Mouse (Mus musculus) cerebellum, postnatal 4 days (tissue): ENCODE data around the gene Cggbp1.
"Not testable (repeated sequence)": the region's sequence is repeated elsewhere in the genome, so short reads cannot be mapped to it uniquely, and the experiment has no call there.

Experiments
- DNase-seq, 2 experiments: peaks; one replicate each; pipeline ENCODE4 v3.0.0; 2022; ENCODE audit warnings: low spot score in 2 of 2, mixed read lengths in 1 of 2

The Cggbp1 gene

DNA sequence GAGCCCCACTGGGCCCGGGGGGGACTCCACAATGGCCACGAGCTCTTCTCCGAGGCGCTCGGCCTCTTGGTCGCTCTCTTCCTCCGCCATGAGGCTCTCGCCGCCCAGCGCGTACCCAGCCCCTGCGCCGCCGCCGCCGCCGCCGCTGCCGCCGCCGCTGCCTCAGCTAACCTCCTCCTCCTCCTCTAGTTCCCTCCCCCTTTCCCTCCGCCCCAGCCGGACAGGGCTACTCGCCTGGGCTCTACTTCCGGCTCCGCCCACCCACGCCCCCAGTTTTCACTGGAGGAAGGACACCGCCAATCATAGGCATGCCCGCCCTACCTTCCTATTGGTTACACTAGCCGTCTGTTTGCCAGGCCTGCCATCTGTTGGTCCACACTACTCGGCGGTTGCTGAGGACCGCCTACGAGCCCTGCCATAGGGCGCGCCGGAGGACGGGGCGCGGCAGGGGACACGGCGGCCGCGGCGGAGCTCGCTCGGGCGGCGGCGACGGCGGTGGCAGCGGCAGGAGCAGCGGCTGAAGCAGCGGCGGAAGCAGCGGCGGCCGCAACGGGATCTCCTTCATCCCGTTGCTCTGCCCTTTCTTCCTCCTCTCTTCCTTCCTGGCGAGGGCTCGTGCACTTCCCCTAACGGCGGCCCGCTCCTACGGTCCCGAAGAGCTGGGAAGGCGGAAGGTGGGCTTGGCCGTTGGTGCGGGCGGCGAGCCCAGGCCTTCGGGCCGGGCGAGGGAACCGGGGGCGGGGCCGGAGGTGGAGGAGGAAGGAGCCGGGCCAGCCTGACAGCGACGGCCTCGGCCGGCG, at the start of gene Cggbp1, which contains the start of gene Zfp654:
Gene Cggbp1 (plus strand): TSS at position 434 of the 800 bp plus-strand sequence.
Gene Zfp654 (minus strand): TSS at position 90 of the 800 bp plus-strand sequence.
- DNase-seq = peak; percentile 95 to 99

DNA sequence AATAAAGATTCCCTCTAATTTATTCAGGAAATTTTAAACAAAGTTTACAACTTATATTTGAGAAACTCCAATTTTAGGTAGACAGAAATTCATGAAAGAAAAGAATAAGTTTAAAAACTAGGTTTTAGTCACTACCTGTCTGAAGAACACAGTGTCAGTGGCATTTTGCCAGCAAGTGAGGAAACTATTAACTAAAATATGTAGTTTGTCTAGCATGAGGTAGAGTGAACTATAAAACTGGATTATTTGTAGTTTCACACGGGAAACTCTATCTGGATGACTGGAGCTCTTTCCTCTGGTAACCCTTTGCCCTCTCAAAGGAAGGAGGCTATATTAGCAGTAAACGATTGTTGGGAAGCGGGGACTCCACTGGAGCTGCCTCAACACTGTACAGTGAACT, 48.8 kb upstream of the Cggbp1 start:
- DNase-seq = no peak

DNA sequence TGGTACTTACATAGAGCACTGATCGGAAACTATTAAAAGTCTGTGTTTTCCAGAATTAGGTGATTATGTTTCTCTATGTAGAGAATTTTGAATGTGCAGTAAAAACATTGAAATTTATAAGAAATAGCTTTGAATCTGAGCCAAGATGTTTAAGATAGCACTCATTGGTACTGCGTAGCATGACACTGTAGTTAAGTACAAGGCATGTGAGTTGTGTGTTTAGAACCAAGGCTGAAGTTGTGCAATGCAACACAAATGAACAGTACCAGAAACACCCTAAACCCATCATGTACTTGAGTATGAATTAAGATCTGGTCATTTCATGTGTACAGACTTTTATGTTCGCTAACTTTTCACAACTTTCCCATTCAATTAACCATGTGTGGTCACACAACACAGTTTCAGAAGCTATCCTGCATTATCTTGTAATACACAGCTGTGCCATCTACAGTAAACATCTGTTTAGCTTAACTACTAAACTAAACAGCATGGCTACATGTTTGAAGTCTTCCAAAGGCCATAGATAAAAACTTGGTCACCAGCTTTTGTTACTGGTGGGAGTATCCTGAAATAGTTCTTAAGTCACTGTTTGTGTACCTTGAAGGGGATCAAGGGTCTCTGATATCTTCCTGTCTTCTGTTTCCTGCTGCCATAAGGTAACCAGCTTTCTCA, 34.6 kb upstream of the Cggbp1 start:
- DNase-seq = no peak

DNA sequence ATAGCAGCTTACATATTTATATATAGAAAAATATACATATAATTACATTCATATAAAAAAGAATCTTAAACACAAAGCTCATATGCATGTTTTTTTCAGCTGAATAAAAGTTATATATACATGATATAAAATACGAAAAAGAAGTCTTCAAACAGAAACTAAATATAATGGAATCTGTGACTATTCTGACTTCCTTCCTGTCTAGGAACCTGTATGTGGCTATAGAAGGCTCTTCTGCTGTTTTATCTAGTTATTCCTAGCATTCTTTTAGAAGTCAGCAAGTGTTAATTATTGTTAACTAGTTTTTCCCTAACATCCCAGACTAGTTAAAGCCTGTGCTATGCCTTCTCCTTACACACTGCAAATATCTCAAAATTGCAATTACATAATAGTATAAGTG, 27.9 kb upstream of the Cggbp1 start:
- DNase-seq = no peak

DNA sequence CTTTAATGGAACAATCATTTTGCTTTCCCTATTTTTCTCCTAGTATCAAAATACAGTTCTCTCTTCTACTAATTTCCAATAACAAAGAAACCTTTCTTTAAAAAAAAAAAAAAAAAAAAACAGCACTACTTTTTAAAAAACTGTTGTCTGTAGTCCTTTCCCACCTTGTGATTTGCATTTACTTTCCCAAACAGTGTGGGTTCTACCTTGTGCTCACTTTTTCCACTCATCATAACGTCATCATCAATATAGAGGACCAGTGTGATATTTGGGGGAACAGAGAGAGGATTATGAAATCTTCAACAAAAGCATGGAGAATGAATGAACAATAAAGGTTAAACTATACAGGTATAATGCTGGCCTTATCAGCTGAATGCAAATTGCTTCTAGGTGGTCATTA, 27.3 kb upstream of the Cggbp1 start:
- no peak for DNase-seq

DNA sequence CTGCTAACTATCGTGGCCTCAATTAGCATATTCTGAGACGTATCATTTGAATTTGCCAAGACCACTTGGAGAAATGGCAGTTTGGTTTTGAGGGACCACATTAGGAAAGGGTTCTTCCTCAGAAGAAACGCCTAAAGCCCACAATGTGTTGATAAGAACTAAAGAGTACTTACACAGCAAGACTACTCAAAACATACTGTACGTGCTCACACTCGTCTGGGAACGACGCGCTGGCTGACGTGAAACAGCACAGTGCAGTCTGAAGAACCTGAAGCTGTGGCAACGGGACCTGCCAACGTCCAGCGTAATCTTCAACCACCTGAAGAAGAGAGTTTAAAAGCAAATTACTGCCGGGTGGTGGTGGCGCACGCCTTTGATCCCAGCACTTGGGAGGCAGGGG, 21.5 kb upstream of the Cggbp1 start:
- no peak for DNase-seq

DNA sequence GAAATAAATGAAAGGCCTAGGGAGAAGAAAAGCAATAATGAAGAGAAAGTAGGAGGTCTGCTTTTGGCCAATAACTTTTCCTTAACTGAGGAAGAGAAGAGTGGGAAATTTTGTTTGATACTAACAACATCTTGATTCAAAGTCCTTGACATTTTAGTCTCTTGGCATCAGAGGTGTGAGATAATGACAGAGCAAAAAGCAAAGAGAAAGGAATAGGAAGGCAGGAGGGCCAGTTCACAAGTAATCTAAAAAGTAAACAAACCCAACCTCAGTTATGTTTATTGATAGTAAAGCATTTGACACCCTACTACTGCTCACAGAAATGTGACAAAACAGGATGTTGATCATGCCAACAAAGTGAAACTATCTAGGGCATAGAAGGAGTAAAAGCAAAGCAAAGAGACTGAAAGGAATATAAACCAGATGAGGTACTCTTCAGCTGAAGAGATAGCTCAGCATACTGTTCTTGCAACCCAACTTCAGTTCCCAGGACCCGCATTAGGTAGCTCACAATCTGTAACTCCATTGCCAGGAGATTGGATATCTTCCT, 15.7 kb upstream of the Cggbp1 start:
- DNase-seq = no peak

DNA sequence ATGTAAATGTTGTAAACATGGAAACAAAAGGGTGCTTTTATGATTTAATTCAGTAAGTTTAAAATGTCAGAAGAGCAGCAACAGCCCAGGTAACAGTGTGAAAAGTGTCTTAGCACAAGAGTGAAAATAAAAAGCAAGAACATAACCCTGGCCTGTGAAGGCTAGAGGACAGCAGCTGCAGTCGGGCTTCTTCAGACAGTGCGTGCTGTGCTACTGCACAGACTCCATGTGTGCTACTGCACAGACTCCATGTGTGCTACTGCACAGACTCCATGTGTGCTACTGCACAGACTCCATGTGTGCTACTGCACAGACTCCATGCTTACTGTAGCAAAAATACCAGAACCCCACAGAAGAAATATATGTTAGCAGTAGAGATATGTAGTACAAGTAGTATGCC, 15.1 kb upstream of the Cggbp1 start:
- no peak for DNase-seq

DNA sequence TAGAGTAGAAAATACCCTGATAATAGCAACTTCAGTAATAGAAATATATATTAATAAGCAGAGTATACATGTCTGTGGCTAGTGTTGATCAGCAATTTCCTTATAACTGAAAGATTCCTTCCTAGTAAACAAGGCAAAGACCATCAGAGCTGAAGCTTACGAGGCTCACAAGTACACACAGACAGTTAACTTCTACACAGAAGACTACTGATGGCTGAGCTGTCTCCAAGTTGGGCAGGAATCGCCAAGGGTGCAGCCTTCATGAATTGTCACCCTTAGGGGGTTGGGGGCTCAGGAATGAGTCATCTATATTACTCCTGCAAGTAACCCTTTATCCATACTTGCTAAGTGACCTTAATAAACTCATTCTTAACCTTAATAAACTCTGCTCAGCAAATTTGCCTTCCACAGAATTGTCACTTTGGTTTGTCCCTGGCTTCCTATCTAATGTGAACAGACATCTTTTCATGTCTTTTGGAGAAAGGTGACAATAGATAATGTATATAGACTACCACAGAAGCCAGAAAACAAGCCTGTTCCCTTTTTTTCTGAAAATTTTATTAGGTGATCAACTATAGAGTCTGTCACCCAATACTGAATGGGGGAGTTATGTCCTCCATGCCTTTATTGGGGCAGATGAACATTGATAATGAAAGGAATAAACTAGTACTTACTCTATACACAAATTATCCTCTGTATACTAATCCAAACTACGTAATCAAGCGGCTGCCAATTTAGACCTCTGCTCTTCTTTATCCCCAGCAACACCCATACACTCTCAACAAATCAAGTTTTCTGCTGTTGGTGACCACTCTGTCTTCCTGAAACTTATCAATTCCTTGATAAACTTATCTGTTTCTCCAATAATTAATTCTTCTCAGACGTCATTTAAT, 10.1 kb upstream of the Cggbp1 start:
- no peak for DNase-seq

DNA sequence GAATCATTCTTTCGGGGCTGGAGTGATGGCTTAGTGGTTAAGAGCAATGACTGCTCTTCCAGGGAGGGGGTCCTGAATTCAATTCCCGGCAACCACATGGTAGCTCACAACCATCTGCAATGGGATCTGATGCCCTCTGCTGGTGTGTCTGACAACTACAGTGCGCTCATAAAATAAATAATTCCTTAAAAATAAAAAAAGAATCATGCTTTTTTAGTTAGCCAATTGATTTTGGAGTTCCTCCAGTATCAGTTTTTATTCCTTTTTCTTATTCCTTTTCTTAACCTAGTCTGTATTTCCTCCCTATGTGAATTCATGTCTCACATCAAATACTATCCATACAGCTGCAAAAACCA, 9.4 kb upstream of the Cggbp1 start:
- DNase-seq = no peak

DNA sequence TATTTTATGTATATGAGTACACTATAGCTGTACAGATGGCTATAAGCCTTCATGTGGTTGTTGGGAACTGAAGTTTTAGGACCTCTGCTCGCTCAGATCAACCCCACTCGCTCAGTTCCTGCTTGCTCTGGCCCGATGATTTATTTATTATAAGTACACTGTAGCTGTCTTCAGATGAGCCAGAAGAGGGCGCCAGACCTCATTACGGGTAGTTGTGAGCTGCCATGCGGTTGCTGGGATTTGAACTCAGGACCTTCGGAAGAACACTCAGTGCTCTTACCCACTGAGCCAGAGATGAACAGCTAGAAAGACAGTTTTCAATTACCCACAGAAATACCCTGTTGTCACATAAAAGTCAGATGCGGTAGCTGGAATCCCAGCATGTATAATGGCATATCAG, 5.8 kb upstream of the Cggbp1 start:
- no peak for DNase-seq

DNA sequence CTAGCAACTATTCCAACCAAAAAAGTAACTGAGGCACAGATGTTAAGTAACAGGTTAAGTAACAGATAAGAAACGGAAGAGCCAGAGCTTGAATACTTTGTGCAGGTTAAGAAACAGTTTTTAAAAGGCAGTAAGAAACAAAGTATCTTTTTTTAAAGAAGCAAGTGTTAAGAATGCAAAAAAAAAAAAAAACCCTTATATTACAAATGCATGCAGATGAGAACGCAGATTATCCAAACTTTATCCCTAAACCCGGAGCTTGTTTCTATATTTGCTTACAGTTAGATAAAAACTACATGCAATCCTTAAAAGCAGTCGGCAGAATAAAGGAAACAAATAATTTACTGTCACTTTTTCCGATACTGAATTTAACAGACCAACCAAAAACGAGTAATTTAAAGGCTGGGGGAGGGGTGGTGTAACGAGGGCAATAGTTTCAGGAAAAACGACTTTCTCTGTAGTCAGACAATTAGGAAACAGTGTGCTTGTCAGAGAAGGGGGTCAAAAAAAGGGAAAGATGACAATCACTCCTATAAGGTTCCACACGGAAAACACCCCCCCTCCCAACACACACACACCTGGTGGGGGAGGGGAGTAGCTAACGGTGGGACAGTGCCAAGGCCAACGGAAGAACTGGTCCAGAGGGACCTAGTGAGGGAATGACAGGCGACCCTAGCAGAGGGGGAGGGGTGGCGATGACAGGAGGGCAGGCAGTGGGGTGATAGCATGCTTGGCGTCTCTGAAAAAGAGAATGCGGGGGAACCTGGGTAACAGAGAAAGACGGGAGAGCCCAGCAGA, 1.3 kb upstream of the Cggbp1 start:
- DNase-seq = peak in 1 of 2 experiments; percentile 39

DNA sequence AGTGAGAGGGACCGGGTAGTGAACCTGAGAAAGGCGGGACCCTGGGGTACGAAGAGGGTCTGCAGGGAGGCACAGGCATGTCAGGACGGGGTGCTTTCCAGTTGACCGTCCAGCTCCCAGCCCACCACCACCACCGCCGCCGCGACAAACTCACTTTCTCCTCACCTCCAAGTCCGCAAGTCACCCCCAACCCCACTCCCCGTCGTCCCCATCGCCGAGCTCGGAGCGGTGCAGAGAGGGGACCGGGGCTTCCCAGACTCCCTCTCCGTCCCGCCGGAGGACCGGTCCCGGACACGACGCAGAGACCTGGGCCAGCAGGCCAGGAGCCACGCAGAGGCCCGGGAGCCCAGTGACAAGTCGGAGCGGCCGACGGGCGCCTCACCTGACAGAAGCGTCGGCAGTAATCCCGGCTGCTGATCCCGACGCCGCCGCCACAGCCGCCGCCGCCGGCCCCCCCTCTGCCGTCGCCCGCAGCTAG, 672 bp upstream of the Cggbp1 start:
- DNase-seq = peak in 1 of 2 experiments; percentile 25

DNA sequence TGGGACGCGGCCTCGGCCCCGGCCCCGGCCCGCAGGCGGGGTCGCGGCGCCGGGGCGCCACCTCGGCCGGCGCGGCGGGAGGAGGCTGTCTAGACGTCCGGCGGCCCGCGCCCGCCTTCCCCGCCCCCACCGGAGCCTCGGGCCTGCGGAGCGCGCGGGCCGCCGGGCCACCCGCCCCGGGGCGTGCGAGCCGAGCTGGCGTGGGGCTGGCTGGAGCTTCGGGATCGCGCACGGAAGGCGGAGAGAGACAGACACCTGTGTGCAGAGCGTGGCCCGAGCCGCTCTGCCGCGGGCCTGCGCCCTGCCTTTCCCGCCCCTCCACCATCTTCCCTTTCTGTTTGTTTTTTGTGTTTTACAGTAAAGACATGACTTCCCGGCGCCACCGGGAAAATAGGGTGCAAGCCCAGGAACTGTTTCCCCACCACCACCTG, 660 bp downstream of the Cggbp1 start:
- peak in 1 of 2 experiments; percentile 21 for DNase-seq

DNA sequence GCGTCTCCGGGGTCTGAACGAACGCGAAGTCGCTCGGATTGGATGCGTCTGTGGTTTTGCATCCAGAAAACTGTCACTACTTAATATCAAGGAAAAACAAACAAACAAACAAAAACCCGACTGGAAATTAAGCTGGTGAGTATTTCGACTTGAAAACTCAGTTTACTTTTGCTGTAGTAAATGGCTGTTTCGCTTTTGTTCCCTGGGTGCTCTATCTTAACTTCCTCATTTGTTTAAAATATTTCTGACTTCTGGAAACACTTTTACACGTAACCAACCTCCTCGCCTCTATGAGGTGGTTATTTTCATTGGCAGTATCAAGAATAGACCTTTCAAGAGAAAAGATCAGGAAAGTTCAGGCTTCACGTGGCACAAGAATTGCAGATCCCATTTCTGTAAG, 1.1 kb downstream of the Cggbp1 start:
- no peak for DNase-seq

DNA sequence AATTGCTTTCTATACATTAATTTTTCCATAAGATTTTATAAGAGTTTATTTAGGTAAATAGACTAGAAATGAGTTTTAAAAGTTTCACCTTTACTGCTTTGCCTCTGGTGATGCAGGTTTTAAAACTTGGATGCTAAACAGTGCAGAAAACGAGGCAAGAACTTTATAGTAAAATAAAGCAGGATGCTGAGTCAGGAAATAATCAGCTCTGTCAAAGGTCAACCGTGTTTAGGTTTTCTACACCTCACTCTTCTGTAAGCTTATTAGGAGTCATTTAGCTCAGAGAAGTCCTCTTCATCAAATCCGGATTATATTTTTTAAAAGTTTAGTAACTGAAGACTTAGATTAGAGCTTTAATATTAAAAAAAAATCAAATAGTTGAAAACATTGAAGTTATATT, 5.2 kb downstream of the Cggbp1 start:
- no peak for DNase-seq

DNA sequence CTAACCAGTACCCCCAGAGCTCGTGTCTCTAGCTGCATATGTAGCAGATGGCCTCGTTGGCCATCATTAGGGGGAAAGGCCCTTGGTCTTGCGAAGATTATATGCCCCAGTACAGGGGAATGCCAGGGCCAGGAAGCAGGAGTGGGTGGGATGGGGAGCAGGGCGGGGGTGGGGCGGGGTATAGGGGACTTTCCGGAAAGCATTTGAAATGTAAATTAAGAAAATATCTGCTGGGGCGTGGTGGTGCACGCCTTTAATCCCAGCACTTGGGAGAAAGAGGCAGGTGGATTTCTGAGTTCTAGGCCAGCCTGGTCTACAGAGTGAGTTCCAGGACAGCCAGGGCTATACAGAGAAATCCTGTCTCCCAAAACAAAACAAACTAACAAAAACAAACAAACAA, 14.0 kb downstream of the Cggbp1 start:
- not testable (repeated sequence) for DNase-seq

DNA sequence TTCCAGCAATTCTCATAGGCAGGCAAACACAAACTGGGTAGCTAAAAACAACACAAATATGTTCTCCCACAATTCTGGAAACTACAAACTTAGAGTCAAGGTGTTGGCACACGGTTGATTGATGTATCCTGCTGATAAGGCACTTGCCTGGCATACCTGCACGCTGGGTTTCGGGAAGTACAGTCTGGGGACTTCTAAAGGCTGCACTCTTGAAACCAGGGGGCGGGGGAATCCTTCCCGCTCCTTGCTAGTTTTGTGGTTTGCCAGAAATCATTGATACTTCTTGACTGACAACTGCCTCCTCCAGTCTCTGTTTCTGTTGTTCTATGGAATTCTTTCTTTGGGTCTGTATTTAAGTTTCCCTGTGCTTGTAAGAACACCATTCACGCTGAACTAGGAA, 16.8 kb downstream of the Cggbp1 start:
- DNase-seq = no peak

DNA sequence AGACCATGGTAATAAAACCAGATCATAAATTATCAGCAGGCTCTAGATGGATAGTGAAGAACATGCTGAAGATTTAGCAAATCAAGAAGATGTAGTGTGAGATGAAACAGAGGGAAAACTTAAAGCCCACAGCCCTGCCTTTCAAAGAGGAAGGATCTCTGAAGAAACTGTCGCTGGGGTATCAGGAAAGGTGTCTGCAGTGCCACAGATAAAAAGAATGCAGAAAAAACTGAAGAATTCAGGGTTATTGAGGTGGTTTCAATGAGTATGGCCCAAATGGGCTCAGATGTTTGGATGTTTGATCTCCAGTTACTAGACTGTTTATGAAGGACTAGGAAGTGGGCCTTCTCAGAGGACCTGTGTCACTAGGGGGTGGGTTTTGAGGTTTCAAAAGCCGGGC, 17.8 kb downstream of the Cggbp1 start:
- DNase-seq = no peak

DNA sequence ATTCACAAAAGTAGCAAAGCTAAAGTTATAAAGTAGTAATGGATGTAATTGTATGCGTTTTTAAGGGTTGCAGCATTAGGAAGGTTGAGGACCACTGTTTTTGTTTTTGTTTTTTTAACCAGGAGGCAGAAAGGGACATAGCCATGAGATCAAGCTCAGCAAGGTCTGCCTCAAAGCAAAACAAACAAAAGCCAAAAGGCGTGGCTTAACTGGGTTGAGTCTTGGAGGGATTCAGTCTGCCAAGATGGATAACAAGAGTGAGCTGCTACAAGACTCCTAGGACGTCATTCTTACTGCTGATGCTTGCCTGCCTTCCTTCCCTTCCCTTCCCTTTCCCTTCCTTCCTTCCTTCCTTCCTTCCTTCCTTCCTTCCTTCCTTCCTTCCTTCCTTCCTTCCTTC, 20.5 kb downstream of the Cggbp1 start:
- DNase-seq = no peak

DNA sequence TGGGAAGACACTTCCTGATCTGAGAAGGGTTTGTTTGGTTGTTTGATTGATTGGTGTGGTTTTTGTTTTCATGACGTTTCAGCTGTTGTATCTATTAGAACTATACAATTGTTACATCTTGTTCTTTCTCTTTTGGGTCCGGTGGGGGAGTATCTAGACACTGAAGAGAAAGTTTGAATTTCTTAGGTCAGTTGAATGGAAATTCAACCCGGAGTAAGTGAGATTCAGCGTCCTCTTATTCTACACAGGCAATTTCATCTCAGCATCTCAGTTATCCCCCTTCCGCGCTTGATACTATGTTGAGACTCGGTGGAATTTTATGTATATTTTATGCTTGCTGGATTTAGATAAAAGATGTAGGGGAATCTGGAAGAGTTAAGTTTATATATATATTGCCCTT, 21.0 kb downstream of the Cggbp1 start:
- no peak for DNase-seq
